In the genomic region with DNA sequence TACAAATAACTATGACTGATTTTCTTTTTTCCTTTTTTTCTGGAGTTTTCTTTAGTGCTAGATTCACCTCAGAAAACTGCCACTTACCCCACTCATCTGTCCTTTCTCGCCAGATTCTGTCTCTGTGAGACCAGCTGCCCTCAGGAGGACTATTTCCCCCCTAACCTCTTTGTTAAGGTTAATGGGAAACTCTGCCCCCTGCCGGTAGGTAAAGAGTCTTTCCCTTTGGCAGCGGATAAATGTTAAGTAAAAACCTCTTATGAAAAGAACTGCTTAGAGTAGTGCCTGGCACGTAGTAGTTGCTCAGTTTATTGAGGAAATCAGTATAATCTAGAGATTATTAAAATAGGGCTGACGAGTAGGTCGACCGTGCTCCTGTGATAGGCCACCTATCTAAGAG, we compare ENCODE assay signal across 10 mouse cellular contexts. TPM values are rescaled to one million over a fixed set of nuclear protein-coding genes. Genes with fewer than 3 reads are reported as not detected.
DNase-seq lines count a peak whose midpoint lies in the region; ATAC-seq and TF ChIP-seq lines count a peak whose summit lies in the region.
"Had no signal": no experiment of that assay in that cellular context is flagged by ENCODE, and none has a peak within 500 bp of the region (broad histone marks: within the 10 kb centered on the region; RNA-seq: fewer than 3 reads in every experiment).

No protein-coding gene starts in this region.

- WGBS in hindbrain, embryonic 11.5 days, result 52% methylated on average over 7 of the region's 7 CpGs
- WGBS in hindbrain, embryonic 13.5 days, result 59% methylated on average over 7 of the region's 7 CpGs
- 76% methylated on average over 7 of the region's 7 CpGs for WGBS in thymus, adult 2 months
- 57% methylated on average over 7 of the region's 7 CpGs for WGBS in midbrain, embryonic 10.5 days

- TF ChIP-seq CTCF in thymus, adult 2 months (IDR thresholded peaks at IDR 0.05; ENCODE audit: borderline replicate concordance, control insufficient read depth, extremely low read depth, insufficient read depth, low read length, poor library complexity), result no peak

- no peak overlapping the region for H3K9ac ChIP-seq in hindbrain, embryonic 11.5 days (ENCODE audit: low read depth, low read length)
- no peak overlapping the region for H3K9ac ChIP-seq in hindbrain, embryonic 13.5 days
- H3K9ac ChIP-seq: hindbrain, embryonic 15.5 days had no signal

- no peak overlapping the region for H3K4me2 ChIP-seq in hindbrain, embryonic 11.5 days (replicated peaks; ENCODE audit: low read depth, low read length)
- H3K4me2 ChIP-seq in hindbrain, embryonic 13.5 days, result no peak overlapping the region
- H3K4me2 ChIP-seq: hindbrain, embryonic 15.5 days had no signal

- no peak for TF ChIP-seq POLR2A in thymus, adult 2 months (IDR thresholded peaks at IDR 0.05; ENCODE audit: control insufficient read depth, extremely low read depth, insufficient read depth, low read length, poor library complexity)

- ATAC-seq in hindbrain, embryonic 11.5 days (ENCODE audit: low FRiP score), result no peak
- no peak for ATAC-seq in hindbrain, embryonic 13.5 days (ENCODE audit: low FRiP score)

- no peak overlapping the region for H3K4me3 ChIP-seq in hindbrain, embryonic 11.5 days (ENCODE audit: low read depth, low read length)
- H3K4me3 ChIP-seq in hindbrain, embryonic 13.5 days, result no peak overlapping the region
- no peak overlapping the region for H3K4me3 ChIP-seq in thymus, adult 2 months (ENCODE audit: control insufficient read depth, insufficient read depth, low read length)
- H3K4me3 ChIP-seq in midbrain, embryonic 10.5 days, result no peak overlapping the region
- H3K4me3 ChIP-seq: forebrain, embryonic 10.5 days; hindbrain, embryonic 15.5 days had no signal

- H3K9me3 ChIP-seq in hindbrain, embryonic 11.5 days (ENCODE audit: control insufficient read depth, low read length), result no peaks in the 10 kb centered on the region
- no peaks in the 10 kb centered on the region for H3K9me3 ChIP-seq in hindbrain, embryonic 13.5 days
- H3K9me3 ChIP-seq in midbrain, embryonic 10.5 days (replicated peaks), result no peaks in the 10 kb centered on the region
- H3K9me3 ChIP-seq: forebrain, embryonic 10.5 days; hindbrain, embryonic 15.5 days had no signal

- H3K4me1 ChIP-seq in hindbrain, embryonic 11.5 days (replicated peaks; ENCODE audit: control insufficient read depth, insufficient read depth, low read length), result 0 out of 2 replicates have a peak, but pooled peaks cover 3% of the 10 kb centered on the region
- H3K4me1 ChIP-seq in hindbrain, embryonic 13.5 days (replicated peaks), result peaks cover 16% of the 10 kb centered on the region
- peaks cover 7% of the 10 kb centered on the region for H3K4me1 ChIP-seq in thymus, adult 2 months (replicated peaks; ENCODE audit: control insufficient read depth, insufficient read depth, low read length)
- H3K4me1 ChIP-seq in midbrain, embryonic 10.5 days, result peaks cover 33% of the 10 kb centered on the region

- peak; percentile 54 for DNase-seq in hindbrain, embryonic 11.5 days (ENCODE audit: low spot score)
- peak; percentile 28 for DNase-seq in thymus, adult 2 months
- DNase-seq in thymus, adult 18-20 months, result no peak
- peak; percentile 69 for DNase-seq in embryo, embryonic 10.5 days (ENCODE audit: low spot score)
- DNase-seq in Muller cell, postnatal 12 days (ENCODE audit: inconsistent ontology term), result no peak
- DNase-seq in midbrain, embryonic 10.5 days (ENCODE audit: low spot score), result no peak
- DNase-seq in urinary bladder, postnatal 10 days (ENCODE audit: low spot score), result no peak

- no peaks in the 10 kb centered on the region for H3K27me3 ChIP-seq in hindbrain, embryonic 11.5 days (ENCODE audit: control insufficient read depth, insufficient read depth, low read length)
- no peaks in the 10 kb centered on the region for H3K27me3 ChIP-seq in hindbrain, embryonic 13.5 days
- no peaks in the 10 kb centered on the region for H3K27me3 ChIP-seq in thymus, adult 2 months (ENCODE audit: control insufficient read depth, insufficient read depth, low read length)
- H3K27me3 ChIP-seq in midbrain, embryonic 10.5 days (ENCODE audit: low read depth, poor library complexity, severe bottlenecking), result no peaks in the 10 kb centered on the region
- H3K27me3 ChIP-seq: hindbrain, embryonic 15.5 days had no signal

- H3K36me3 ChIP-seq in hindbrain, embryonic 11.5 days (ENCODE audit: control insufficient read depth, insufficient read depth, low read length), result 0 out of 2 replicates have a peak, but pooled peaks cover 4% of the 10 kb centered on the region
- H3K36me3 ChIP-seq in hindbrain, embryonic 13.5 days, result peaks cover 51% of the 10 kb centered on the region
- no peaks in the 10 kb centered on the region for H3K36me3 ChIP-seq in thymus, adult 2 months (ENCODE audit: control insufficient read depth, insufficient read depth, low read length)
- peaks cover 61% of the 10 kb centered on the region for H3K36me3 ChIP-seq in midbrain, embryonic 10.5 days

- H3K27ac ChIP-seq in hindbrain, embryonic 11.5 days (ENCODE audit: low read depth, low read length), result no peak overlapping the region
- no peak overlapping the region for H3K27ac ChIP-seq in hindbrain, embryonic 13.5 days
- H3K27ac ChIP-seq in thymus, adult 2 months (ENCODE audit: control insufficient read depth, insufficient read depth, low read length), result no peak overlapping the region
- H3K27ac ChIP-seq in midbrain, embryonic 10.5 days (replicated peaks), result no peak overlapping the region
- H3K27ac ChIP-seq: forebrain, embryonic 10.5 days; hindbrain, embryonic 15.5 days had no signal

RNA-seq across cellular contexts. Expression of gene Pias3, which starts 4.2 kb away (rescaled TPM):
- 25.2 and 28.2 TPM in 2 replicates for polyA plus RNA-seq in hindbrain, embryonic 11.5 days (2014; fragmentation: Nextera tagmentation; extraction: Ambion mirVana)
- 33.7 and 33.8 TPM in 2 replicates for polyA plus RNA-seq in hindbrain, embryonic 13.5 days (2015; fragmentation: Nextera tagmentation; extraction: Ambion mirVana)
- 32.7 and 33.1 TPM in 2 replicates for polyA plus RNA-seq in thymus, adult 2 months (2012; rRNA removed)
- polyA plus RNA-seq in midbrain, embryonic 10.5 days (2016; fragmentation: Nextera tagmentation; extraction: Ambion mirVana), result 50.6 and 57.3 TPM in 2 replicates

RNA-seq across cellular contexts. Expression of gene Nudt17, which starts 8.0 kb away (rescaled TPM):
- 12.8 and 14.4 TPM in 2 replicates for polyA plus RNA-seq in hindbrain, embryonic 11.5 days (2014; fragmentation: Nextera tagmentation; extraction: Ambion mirVana)
- 14.0 and 19.2 TPM in 2 replicates for polyA plus RNA-seq in hindbrain, embryonic 13.5 days (2015; fragmentation: Nextera tagmentation; extraction: Ambion mirVana)
- 12.2 and 17.9 TPM in 2 replicates for polyA plus RNA-seq in thymus, adult 2 months (2012; rRNA removed)
- polyA plus RNA-seq in midbrain, embryonic 10.5 days (2016; fragmentation: Nextera tagmentation; extraction: Ambion mirVana), result 16.6 and 20.0 TPM in 2 replicates

RNA-seq across cellular contexts. Expression of gene Polr3c, which starts 27.1 kb away (rescaled TPM):
- polyA plus RNA-seq in hindbrain, embryonic 11.5 days (2014; fragmentation: Nextera tagmentation; extraction: Ambion mirVana), result 38.0 and 38.1 TPM in 2 replicates
- 32.5 and 36.4 TPM in 2 replicates for polyA plus RNA-seq in hindbrain, embryonic 13.5 days (2015; fragmentation: Nextera tagmentation; extraction: Ambion mirVana)
- 49.3 and 51.1 TPM in 2 replicates for polyA plus RNA-seq in thymus, adult 2 months (2012; rRNA removed)
- 44.3 and 47.0 TPM in 2 replicates for polyA plus RNA-seq in midbrain, embryonic 10.5 days (2016; fragmentation: Nextera tagmentation; extraction: Ambion mirVana)

RNA-seq across cellular contexts. Expression of gene Rnf115, which starts 27.1 kb away (rescaled TPM):
- polyA plus RNA-seq in hindbrain, embryonic 11.5 days (2014; fragmentation: Nextera tagmentation; extraction: Ambion mirVana), result 90.0 and 90.4 TPM in 2 replicates
- polyA plus RNA-seq in hindbrain, embryonic 13.5 days (2015; fragmentation: Nextera tagmentation; extraction: Ambion mirVana), result 70.3 and 72.4 TPM in 2 replicates
- 24.1 and 26.3 TPM in 2 replicates for polyA plus RNA-seq in thymus, adult 2 months (2012; rRNA removed)
- 73.0 and 73.5 TPM in 2 replicates for polyA plus RNA-seq in midbrain, embryonic 10.5 days (2016; fragmentation: Nextera tagmentation; extraction: Ambion mirVana)

RNA-seq across cellular contexts. Expression of gene Ankrd35, which starts 30.4 kb away (rescaled TPM):
- 0.25 and 0.40 TPM in 2 replicates for polyA plus RNA-seq in hindbrain, embryonic 11.5 days (2014; fragmentation: Nextera tagmentation; extraction: Ambion mirVana)
- 0.84 and 0.89 TPM in 2 replicates for polyA plus RNA-seq in hindbrain, embryonic 13.5 days (2015; fragmentation: Nextera tagmentation; extraction: Ambion mirVana)
- polyA plus RNA-seq in thymus, adult 2 months (2012; rRNA removed), result 1.7 and 2.8 TPM in 2 replicates
- polyA plus RNA-seq in midbrain, embryonic 10.5 days (2016; fragmentation: Nextera tagmentation; extraction: Ambion mirVana), result 0.06 and 0.29 TPM in 2 replicates

Comparison
In these comparisons a context has a peak if more than half of its experiments do, and no peak if none do; other contexts are left out.
1. DNase-seq: peak in hindbrain, embryonic 11.5 days (single experiment), thymus, adult 2 months (single experiment) and embryo, embryonic 10.5 days (single experiment); none in thymus, adult 18-20 months (0 of 2), Muller cell, postnatal 12 days (single experiment), midbrain, embryonic 10.5 days (single experiment) and urinary bladder, postnatal 10 days (single experiment).